8 mouse cellular contexts compared by ENCODE assay signal in genomic region chr7:117435730-117436441, GRCm38 (mm10). TPM values are rescaled to one million over a fixed set of nuclear protein-coding genes. Genes with fewer than 3 reads are reported as not detected.
DNase-seq lines count a peak whose midpoint lies in the region; ATAC-seq lines count a peak whose summit lies in the region.

No protein-coding gene starts in this region.

- no peak for ATAC-seq in forebrain, embryonic 11.5 days (replicated peaks; ENCODE audit: low FRiP score)

- WGBS in forebrain, embryonic 10.5 days: 92% methylated on average over 12 of the region's 12 CpGs
- 90% methylated on average over 12 of the region's 12 CpGs for WGBS in forebrain, embryonic 11.5 days

- no peaks in the 10 kb centered on the region for H3K9me3 ChIP-seq in forebrain, embryonic 10.5 days
- H3K9me3 ChIP-seq in forebrain, embryonic 11.5 days (ENCODE audit: control insufficient read depth, low read length): no peaks in the 10 kb centered on the region

- peaks cover 38% of the 10 kb centered on the region for H3K4me1 ChIP-seq in forebrain, embryonic 10.5 days
- H3K4me1 ChIP-seq in forebrain, embryonic 11.5 days (replicated peaks; ENCODE audit: control insufficient read depth, insufficient read depth, low read length): peaks cover 6% of the 10 kb centered on the region; the same call in 1 of the 2 replicates

- H3K4me3 ChIP-seq in forebrain, embryonic 10.5 days: no peak overlapping the region
- H3K4me3 ChIP-seq in forebrain, embryonic 11.5 days (ENCODE audit: low read depth, low read length): no peak overlapping the region

- H3K27me3 ChIP-seq in forebrain, embryonic 10.5 days (ENCODE audit: poor library complexity, severe bottlenecking): no peaks in the 10 kb centered on the region
- H3K27me3 ChIP-seq in forebrain, embryonic 11.5 days (ENCODE audit: control insufficient read depth, insufficient read depth, low read length): no peaks in the 10 kb centered on the region

- H3K27ac ChIP-seq in forebrain, embryonic 10.5 days: peak overlapping the region; percentile 30; the same call in 1 of the 2 replicates
- H3K27ac ChIP-seq in forebrain, embryonic 11.5 days (ENCODE audit: low read depth, low read length): no peak overlapping the region

- no peaks in the 10 kb centered on the region for H3K36me3 ChIP-seq in forebrain, embryonic 10.5 days (replicated peaks)
- H3K36me3 ChIP-seq in forebrain, embryonic 11.5 days (ENCODE audit: control insufficient read depth, insufficient read depth, low read length): no peaks in the 10 kb centered on the region

- no peak overlapping the region for H3K4me2 ChIP-seq in forebrain, embryonic 11.5 days (ENCODE audit: low read depth, low read length, severe bottlenecking)

- DNase-seq in forebrain, embryonic 10.5 days (ENCODE audit: extremely low spot score, low spot score): no peak
- no peak for DNase-seq in forebrain, embryonic 11.5 days (ENCODE audit: low spot score)
- peak; percentile 46 for DNase-seq in brain, embryonic 18.5 days (ENCODE audit: low read depth, low spot score)
- peak; percentile 20 to 42 for DNase-seq in heart, adult 18-20 months
- DNase-seq in layer of hippocampus, postnatal 14 days (ENCODE audit: low spot score in 2 of 2): peak; percentile 68 to 80
- DNase-seq in telencephalon, adult 2 months (ENCODE audit: low read depth, low spot score): peak; percentile 39
- DNase-seq in ovary, adult 18-20 months (ENCODE audit: low spot score): no peak
- DNase-seq in yolk sac, embryonic 10.5 days (ENCODE audit: low spot score): no peak

- no peak overlapping the region for H3K9ac ChIP-seq in forebrain, embryonic 11.5 days (ENCODE audit: low read length)

RNA-seq across cellular contexts. Expression of gene Xylt1, which starts 55.1 kb away (rescaled TPM):
- polyA plus RNA-seq in forebrain, embryonic 10.5 days (2016; fragmentation: Nextera tagmentation; extraction: Ambion mirVana): 1.7 and 2.3 TPM in 2 replicates
- polyA plus RNA-seq in forebrain, embryonic 11.5 days (2014; fragmentation: Nextera tagmentation; extraction: Ambion mirVana): 4.6 TPM in 2 replicates
- total RNA-seq in heart, adult 18-20 months (2021): 1 to 10 TPM; 1.8 to 2.4 TPM
- total RNA-seq in layer of hippocampus, postnatal 14 days (2021): 10 to 100 TPM; 47.1 to 51.7 TPM

Comparison
In these comparisons a context has a peak if more than half of its experiments do, and no peak if none do; other contexts are left out.
1. DNase-seq: peak in brain, embryonic 18.5 days (single experiment), heart, adult 18-20 months (2 of 2), layer of hippocampus, postnatal 14 days (2 of 2) and telencephalon, adult 2 months (single experiment); none in forebrain, embryonic 10.5 days (single experiment), forebrain, embryonic 11.5 days (single experiment), ovary, adult 18-20 months (single experiment) and yolk sac, embryonic 10.5 days (single experiment).
2. RNA of gene Xylt1, which starts 55.1 kb away (total RNA-seq): 47.1 to 51.7 TPM in layer of hippocampus, postnatal 14 days; 1.8 to 2.4 TPM in heart, adult 18-20 months; every median in the first group is over 10 times any median in the second.